Mouse (Mus musculus): ENCODE measurements at regions not wholly inside any gene's neighbourhood (a gene's known extent, or its start where the extent isn't known, plus 50 kb on each side); places are given as distances from the start of the nearest gene placed in this dataset.

DNA sequence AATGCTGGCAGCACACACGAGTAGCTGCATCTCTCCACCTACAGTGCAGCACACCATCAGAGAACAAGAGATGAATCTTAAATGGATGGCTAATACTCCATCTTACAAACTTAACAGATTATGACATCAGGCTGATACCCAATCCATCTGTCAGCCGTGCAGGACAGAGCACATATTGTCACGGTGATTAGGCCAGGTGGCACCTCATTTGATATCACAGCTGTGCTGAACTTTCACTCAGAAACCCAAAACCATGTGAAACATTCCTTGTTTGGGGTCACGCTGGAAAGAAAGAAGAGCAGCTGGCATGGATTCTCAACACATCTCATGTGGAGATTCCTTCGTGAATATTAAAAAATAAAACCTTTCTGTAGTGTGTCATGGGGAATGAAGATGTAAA, 911.4 kb upstream of the Adgrl2 start:
- Histone ChIP-seq H3K4me2 (ENCODE audit: low read depth, low read length) (no peak overlapping the region), H3K4me1 (ENCODE audit: control insufficient read depth, insufficient read depth, low read length) (no peaks in the 10 kb centered on the region), H3K27me3 (ENCODE audit: control insufficient read depth, insufficient read depth, low read length) (no peaks in the 10 kb centered on the region), H3K4me3 (ENCODE audit: low read depth, low read length) (no peak overlapping the region), H3K9ac (replicated peaks; ENCODE audit: low read depth, low read length) (no peak overlapping the region), H3K27ac (ENCODE audit: low read depth, low read length) (no peak overlapping the region), H3K9me3 (ENCODE audit: control insufficient read depth, low read length) (no peaks in the 10 kb centered on the region), H3K36me3 (ENCODE audit: control insufficient read depth, insufficient read depth, low read length) (no peaks in the 10 kb centered on the region)
- WGBS = 62% methylated on average over 5 of the region's 5 CpGs
- no peak for ATAC-seq (ENCODE audit: low read depth)

DNA sequence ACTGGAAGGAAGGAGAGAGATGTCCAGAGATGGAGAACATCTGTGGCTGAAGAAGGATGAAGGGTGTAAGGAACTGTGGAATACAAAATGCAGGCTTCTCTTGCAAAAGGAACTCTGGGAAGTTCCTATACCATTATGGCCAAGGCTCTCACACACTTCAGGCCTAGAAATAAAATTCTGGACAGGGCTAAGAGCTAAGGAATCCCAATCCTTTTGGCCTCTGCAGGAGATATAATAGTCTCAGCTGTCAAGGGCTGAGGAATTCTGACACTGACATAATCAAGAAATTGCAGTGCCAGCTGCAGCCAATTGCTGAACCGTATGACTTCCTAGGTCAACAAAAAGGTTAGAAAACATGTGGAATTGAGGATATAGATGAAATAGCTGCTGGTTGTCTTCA, 886.2 kb upstream of the Adgrl2 start:
- whole genome bisulfite sequencing = 84% methylated on average over 1 of the region's 1 CpGs
- Histone ChIP-seq H3K4me3 (ENCODE audit: low read depth, low read length) (no peak overlapping the region), H3K27ac (ENCODE audit: low read depth, low read length) (no peak overlapping the region), H3K9ac (replicated peaks; ENCODE audit: low read depth, low read length) (no peak overlapping the region), H3K36me3 (ENCODE audit: control insufficient read depth, insufficient read depth, low read length) (no peaks in the 10 kb centered on the region), H3K4me2 (ENCODE audit: low read depth, low read length) (no peak overlapping the region), H3K4me1 (ENCODE audit: control insufficient read depth, insufficient read depth, low read length) (no peaks in the 10 kb centered on the region), H3K27me3 (ENCODE audit: control insufficient read depth, insufficient read depth, low read length) (no peaks in the 10 kb centered on the region), H3K9me3 (ENCODE audit: control insufficient read depth, low read length) (no peaks in the 10 kb centered on the region)
- no peak for ATAC-seq (ENCODE audit: low read depth)

DNA sequence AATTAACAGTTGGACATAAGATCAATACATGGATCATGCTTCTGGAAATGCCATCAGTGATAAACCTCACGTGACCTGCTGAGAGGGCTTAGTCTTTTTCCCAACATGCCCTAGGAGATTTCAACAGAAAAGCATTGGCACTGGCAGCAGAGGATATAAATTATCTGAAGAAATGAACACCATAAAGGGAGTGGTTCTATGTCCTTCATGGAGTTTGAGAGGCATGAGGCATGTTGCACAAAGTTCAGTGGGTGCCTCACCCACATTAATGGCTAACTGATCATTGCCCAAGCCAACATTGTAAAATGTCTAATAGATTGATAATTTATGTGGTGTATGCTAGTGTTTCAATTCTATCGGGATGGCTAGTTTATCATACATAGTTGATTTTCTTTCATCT, 875.6 kb upstream of the Adgrl2 start:
- no peaks in the 10 kb centered on the region for H3K4me1 ChIP-seq (ENCODE audit: control insufficient read depth, insufficient read depth, low read length)
- no peaks in the 10 kb centered on the region for H3K9me3 ChIP-seq (ENCODE audit: control insufficient read depth, low read length)
- no peaks in the 10 kb centered on the region for H3K36me3 ChIP-seq (ENCODE audit: control insufficient read depth, insufficient read depth, low read length)
- H3K4me2 ChIP-seq (ENCODE audit: low read depth, low read length) = no peak overlapping the region
- H3K27ac ChIP-seq (ENCODE audit: low read depth, low read length) = no peak overlapping the region
- no peaks in the 10 kb centered on the region for H3K27me3 ChIP-seq (ENCODE audit: control insufficient read depth, insufficient read depth, low read length)
- ATAC-seq (ENCODE audit: low read depth) = no peak
- no peak overlapping the region for H3K4me3 ChIP-seq (ENCODE audit: low read depth, low read length)
- WGBS = 83% methylated on average over 2 of the region's 2 CpGs
- H3K9ac ChIP-seq (replicated peaks; ENCODE audit: low read depth, low read length) = no peak overlapping the region

DNA sequence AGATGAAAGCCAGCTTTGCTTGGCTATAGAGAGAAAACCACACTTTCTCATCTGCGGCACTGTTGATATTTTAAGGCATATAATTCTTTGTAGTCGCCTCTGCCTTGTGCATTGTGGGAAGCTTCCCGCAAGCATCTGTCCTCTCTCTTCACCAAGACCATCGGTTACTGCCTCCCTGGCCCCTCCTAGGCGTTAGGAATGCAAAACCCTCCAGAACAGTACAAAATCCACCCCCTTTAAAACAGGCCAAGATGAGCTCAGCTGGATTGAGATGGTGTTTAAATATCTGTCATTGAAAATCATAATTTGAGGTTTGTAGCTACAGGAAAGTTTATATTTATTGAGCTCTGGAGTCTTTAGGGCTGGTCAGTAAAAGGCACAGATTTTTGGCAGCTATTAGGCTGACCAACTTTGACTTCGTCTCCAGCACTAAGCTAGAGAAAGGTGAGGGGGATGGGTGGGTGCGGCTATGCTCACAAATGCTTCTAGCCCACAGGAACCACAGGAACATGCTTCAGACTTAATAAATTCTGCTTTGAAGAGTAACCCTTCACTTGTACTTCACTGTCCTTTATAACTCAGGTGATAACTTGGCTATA, 856.7 kb upstream of the Adgrl2 start:
- ATAC-seq (ENCODE audit: low read depth) = no peak
- no peak overlapping the region for H3K27ac ChIP-seq (ENCODE audit: low read depth, low read length)
- no peaks in the 10 kb centered on the region for H3K36me3 ChIP-seq (ENCODE audit: control insufficient read depth, insufficient read depth, low read length)
- 72% methylated on average over 7 of the region's 7 CpGs for WGBS
- H3K27me3 ChIP-seq (ENCODE audit: control insufficient read depth, insufficient read depth, low read length) = no peaks in the 10 kb centered on the region
- no peak overlapping the region for H3K9ac ChIP-seq (replicated peaks; ENCODE audit: low read depth, low read length)
- no peak overlapping the region for H3K4me3 ChIP-seq (ENCODE audit: low read depth, low read length)
- no peak overlapping the region for H3K4me2 ChIP-seq (ENCODE audit: low read depth, low read length)
- no peaks in the 10 kb centered on the region for H3K9me3 ChIP-seq (ENCODE audit: control insufficient read depth, low read length)
- no peaks in the 10 kb centered on the region for H3K4me1 ChIP-seq (ENCODE audit: control insufficient read depth, insufficient read depth, low read length)

DNA sequence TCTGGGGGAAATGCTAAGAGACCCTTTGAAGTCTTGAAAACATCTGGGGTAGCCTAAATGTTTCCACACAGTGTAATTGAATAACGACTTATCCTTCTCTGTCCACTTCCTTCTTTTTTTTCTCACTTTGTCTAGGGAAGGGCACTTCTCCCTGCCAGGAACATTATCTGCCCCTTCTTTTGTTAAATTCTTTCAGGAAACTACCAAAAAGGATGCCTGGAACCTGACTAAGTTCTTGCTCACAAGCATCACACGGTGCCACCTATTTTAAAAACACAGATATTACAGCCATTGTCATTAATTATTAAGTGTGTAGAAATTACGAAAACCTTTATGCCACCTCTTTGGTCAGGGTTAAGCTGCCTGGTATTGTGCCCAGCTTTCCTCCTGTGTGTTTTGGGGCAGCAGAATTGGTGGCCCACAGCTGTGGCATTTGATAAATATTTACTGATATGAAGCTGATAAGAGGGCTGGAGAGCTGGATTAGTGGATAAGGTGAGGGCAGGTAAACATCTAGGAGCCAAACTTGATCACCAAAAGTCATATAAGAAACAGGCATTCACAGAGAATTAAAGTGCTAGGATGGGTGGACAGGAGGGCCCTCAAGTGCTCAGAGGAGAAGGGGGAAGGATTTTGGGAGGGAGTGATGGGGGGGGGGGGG, 855.6 kb upstream of the Adgrl2 start:
- WGBS = 52% methylated on average over 3 of the region's 3 CpGs
- H3K27ac ChIP-seq (ENCODE audit: low read depth, low read length) = no peak overlapping the region
- H3K4me3 ChIP-seq (ENCODE audit: low read depth, low read length) = no peak overlapping the region
- H3K4me1 ChIP-seq (ENCODE audit: control insufficient read depth, insufficient read depth, low read length) = no peaks in the 10 kb centered on the region
- H3K9ac ChIP-seq (replicated peaks; ENCODE audit: low read depth, low read length) = no peak overlapping the region
- H3K36me3 ChIP-seq (ENCODE audit: control insufficient read depth, insufficient read depth, low read length) = no peaks in the 10 kb centered on the region
- H3K4me2 ChIP-seq (ENCODE audit: low read depth, low read length) = no peak overlapping the region
- no peaks in the 10 kb centered on the region for H3K27me3 ChIP-seq (ENCODE audit: control insufficient read depth, insufficient read depth, low read length)
- no peak for ATAC-seq (ENCODE audit: low read depth)
- no peaks in the 10 kb centered on the region for H3K9me3 ChIP-seq (ENCODE audit: control insufficient read depth, low read length)

DNA sequence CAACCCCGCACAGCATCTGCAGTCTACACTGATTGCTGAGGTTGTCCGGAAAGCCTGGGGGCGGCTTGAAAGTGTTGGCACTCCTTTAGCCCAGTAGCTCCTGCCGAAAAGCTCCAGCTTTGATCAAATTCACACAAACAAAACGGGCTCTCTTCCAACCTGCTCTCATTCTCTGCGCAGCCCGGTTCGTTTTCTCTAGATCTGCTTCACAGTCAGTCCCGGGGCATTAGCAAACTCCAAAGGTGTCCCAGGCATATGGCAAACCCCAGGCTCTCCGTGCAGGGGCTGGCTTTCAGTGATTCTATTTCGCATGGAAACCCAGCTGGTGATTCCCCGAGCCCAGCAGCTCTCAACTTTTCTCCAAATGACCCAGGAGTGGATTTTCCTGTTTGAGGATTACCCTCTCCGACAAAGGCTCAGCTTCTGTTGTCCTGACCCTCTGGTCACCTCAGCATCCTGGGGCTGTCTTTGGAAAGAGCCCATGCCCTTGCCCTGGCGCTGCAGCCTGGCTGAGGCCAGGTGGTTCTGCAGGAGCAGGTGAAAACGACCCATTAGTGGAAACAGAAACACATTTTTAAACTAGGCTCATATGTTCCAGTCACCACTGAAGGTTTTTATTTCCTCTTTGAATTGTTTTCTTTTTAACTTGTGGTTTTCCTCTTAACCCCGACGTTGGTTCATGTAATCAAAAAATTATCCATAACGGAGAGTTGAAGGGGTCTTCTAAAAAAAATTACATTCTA, 854.9 kb upstream of the Adgrl2 start:
- ATAC-seq (ENCODE audit: low read depth) = no peak; the same call in 1 of the 2 replicates
- Histone ChIP-seq H3K9me3 (ENCODE audit: control insufficient read depth, low read length) (no peaks in the 10 kb centered on the region), H3K4me2 (ENCODE audit: low read depth, low read length) (peak overlapping the region; percentile 33; the same call in 1 of the 2 replicates), H3K27me3 (ENCODE audit: control insufficient read depth, insufficient read depth, low read length) (no peaks in the 10 kb centered on the region), H3K4me1 (ENCODE audit: control insufficient read depth, insufficient read depth, low read length) (no peaks in the 10 kb centered on the region), H3K36me3 (ENCODE audit: control insufficient read depth, insufficient read depth, low read length) (no peaks in the 10 kb centered on the region), H3K27ac (ENCODE audit: low read depth, low read length) (no peak overlapping the region), H3K9ac (replicated peaks; ENCODE audit: low read depth, low read length) (no peak overlapping the region), H3K4me3 (ENCODE audit: low read depth, low read length) (no peak overlapping the region)
- whole genome bisulfite sequencing = 20% methylated on average over 18 of the region's 18 CpGs

DNA sequence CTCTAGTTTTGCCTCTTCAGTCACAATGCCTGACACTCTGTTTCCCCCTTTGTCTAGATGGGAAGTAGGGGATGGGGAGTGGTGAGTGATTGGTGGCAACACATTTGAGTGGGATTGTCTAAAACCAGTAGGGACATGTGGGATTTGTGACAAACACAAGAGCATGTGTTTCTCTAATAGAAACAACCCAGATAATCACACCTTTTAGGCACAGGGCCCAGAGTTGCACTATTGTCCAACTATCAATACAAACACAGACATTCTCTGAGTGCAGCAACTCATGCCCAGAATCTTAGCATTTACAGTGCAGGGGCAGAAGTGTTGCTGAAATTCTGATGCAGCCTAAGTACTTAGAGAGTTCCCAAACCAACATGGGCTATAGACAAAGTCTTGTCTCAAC, 847.6 kb upstream of the Adgrl2 start:
- no peak for ATAC-seq (ENCODE audit: low read depth)
- Histone ChIP-seq H3K27me3 (ENCODE audit: control insufficient read depth, insufficient read depth, low read length) (no peaks in the 10 kb centered on the region), H3K4me1 (ENCODE audit: control insufficient read depth, insufficient read depth, low read length) (peaks cover 8% of the 10 kb centered on the region; the same call in 1 of the 2 replicates), H3K27ac (ENCODE audit: low read depth, low read length) (no peak overlapping the region), H3K9me3 (ENCODE audit: control insufficient read depth, low read length) (no peaks in the 10 kb centered on the region), H3K4me3 (ENCODE audit: low read depth, low read length) (no peak overlapping the region), H3K9ac (replicated peaks; ENCODE audit: low read depth, low read length) (no peak overlapping the region), H3K4me2 (ENCODE audit: low read depth, low read length) (no peak overlapping the region), H3K36me3 (ENCODE audit: control insufficient read depth, insufficient read depth, low read length) (no peaks in the 10 kb centered on the region)

DNA sequence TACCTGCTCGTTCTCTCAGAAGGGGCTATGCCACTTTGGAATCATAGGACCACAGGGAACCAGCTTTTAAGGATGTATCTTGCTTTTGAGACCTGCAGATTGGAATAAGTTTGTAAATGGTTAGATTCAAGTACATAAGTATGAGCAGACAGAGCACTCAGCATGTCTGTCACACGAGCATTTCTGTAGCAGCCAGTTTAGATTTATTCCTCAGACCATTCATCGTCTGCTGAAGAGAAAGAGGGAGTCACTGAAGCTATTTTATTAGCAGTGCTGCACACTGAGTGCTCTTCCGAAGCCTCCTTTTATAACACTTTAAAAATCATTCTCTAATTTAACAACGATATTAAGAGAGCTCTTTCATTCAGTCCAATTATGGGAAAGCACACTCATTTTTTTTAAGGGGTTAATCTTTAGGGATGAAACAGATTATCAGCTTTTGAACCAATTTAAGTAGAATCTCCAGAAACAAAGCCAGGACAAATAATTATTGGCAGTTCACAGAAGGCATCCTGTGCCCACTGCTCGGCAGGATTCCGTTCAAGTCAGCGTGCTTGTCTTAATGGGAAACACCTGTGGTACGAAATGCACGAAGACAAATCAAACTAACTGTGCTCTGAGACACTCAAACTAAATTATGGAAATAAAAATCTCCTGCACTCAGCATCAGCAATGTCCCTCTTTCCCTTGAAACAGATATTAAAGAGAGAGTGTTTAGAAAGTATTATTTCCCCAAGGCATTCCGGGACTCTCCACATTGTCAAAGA, 846.3 kb upstream of the Adgrl2 start:
- Histone ChIP-seq H3K27me3 (ENCODE audit: control insufficient read depth, insufficient read depth, low read length) (no peaks in the 10 kb centered on the region), H3K4me1 (ENCODE audit: control insufficient read depth, insufficient read depth, low read length) (peaks cover 8% of the 10 kb centered on the region; the same call in 1 of the 2 replicates), H3K9me3 (ENCODE audit: control insufficient read depth, low read length) (no peaks in the 10 kb centered on the region), H3K4me3 (ENCODE audit: low read depth, low read length) (no peak overlapping the region), H3K4me2 (ENCODE audit: low read depth, low read length) (peak overlapping the region; percentile 20; the same call in 1 of the 2 replicates), H3K9ac (replicated peaks; ENCODE audit: low read depth, low read length) (no peak overlapping the region), H3K27ac (ENCODE audit: low read depth, low read length) (no peak overlapping the region), H3K36me3 (ENCODE audit: control insufficient read depth, insufficient read depth, low read length) (no peaks in the 10 kb centered on the region)
- no peak for ATAC-seq (ENCODE audit: low read depth)
- 26% methylated on average over 11 of the region's 11 CpGs for WGBS

DNA sequence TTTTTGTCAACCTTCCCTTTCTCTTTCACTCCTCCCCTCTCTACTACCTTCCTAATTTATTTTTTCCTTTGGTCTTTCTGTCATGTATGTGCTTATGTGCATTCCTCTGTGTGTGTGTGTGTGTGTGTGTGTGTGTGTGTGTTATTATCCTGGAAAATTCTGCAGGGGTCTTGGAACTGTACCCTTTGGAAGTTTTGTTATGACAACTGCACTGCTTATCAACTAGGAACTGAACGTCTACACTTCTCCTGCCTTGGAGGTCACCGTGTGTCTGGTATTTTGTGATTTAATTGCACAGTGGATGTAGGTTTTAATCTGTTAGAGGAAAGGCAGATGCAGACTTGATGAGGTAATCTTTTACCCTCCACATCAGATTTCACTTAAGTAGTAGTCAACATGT, 836.8 kb upstream of the Adgrl2 start:
- H3K27ac ChIP-seq (ENCODE audit: low read depth, low read length) = no peak overlapping the region
- no peaks in the 10 kb centered on the region for H3K4me1 ChIP-seq (ENCODE audit: control insufficient read depth, insufficient read depth, low read length)
- H3K4me2 ChIP-seq (ENCODE audit: low read depth, low read length) = no peak overlapping the region
- H3K9ac ChIP-seq (replicated peaks; ENCODE audit: low read depth, low read length) = no peak overlapping the region
- H3K27me3 ChIP-seq (ENCODE audit: control insufficient read depth, insufficient read depth, low read length) = no peaks in the 10 kb centered on the region
- no peaks in the 10 kb centered on the region for H3K36me3 ChIP-seq (ENCODE audit: control insufficient read depth, insufficient read depth, low read length)
- no peak for ATAC-seq (ENCODE audit: low read depth)
- WGBS = 73% methylated on average over 2 of the region's 2 CpGs
- H3K9me3 ChIP-seq (ENCODE audit: control insufficient read depth, low read length) = no peaks in the 10 kb centered on the region
- no peak overlapping the region for H3K4me3 ChIP-seq (ENCODE audit: low read depth, low read length)
